Mouse (Mus musculus): ENCODE results near the gene Rad51b.

The Rad51b gene

DNA sequence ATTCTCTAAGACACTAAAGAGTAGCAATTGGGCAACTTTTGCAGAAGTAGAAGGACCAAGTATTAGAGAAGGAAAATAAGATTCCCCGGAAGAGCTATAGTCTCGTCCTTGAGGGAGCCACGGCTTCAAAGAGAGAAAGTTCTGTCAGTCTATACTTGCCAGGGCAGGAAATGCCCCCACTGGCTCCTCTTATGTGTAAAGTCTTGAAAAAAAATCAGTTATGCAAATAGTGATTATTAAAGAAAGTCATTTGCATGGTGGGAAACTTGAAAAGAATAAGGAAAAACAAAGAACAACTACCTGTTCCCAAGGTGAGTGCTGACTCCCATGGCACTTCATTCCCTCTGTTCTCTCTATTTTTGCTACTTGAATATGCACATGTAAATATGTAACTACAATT, 140.5 kb downstream of the Rad51b start:
- DNase-seq (ENCODE audit: low spot score), result no peak

DNA sequence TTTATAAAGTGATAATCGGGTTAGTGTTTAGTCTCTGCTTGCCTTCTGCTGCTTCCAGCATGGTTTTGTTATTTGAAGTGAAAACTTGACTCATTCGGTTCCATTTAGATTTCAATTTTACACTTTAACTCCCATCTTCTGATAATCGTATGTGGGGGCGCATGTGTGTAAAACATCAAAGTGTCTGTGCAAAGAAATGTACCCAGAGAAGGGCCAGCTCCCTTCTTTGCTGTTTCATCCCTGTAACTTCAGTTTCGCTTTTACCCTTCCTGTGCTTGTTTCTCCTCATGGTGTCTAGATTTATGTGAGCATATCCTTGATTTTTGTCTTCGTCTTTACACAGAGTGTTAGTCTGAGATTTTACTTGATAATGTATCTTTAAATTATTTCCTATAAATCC, 142.9 kb downstream of the Rad51b start:
- DNase-seq (ENCODE audit: low spot score), result no peak

DNA sequence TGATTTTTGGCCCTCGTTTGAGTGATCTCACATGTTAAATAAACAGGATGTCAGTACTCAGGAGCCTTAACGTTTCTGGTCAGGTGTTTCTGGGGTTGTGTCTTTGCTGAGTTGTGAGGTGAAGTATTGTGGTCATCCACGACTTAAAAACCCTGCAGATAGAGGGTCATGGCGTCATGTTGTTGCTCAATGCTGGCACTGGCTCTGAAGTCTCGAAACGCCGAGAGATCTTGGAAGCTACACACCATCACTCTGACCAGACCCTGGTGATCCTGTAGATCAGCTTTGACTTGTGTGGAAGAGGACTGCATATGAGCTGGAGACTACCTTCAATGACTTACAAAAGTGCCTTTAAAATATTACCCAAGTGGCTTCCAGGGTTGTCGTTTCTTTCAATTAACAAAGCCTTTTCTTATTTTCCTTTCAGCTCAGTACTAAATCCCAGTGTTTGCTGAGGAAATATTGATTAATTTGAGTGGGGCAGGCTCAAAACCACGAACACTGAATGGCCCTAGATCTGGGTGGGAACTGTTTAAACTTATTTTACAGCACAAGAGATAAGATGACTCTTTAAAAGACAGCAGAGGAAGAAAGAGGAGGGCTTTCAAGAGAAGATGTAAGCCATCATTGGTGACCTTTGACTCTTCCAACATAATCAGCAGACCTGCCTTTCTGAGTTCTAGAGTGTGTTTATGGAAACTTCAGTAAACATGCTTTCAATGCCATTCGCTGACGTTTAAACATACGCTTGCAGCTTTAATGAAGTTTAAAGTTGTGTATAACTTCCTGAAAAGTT, 144.3 kb downstream of the Rad51b start:
- DNase-seq (ENCODE audit: low spot score), result no peak

DNA sequence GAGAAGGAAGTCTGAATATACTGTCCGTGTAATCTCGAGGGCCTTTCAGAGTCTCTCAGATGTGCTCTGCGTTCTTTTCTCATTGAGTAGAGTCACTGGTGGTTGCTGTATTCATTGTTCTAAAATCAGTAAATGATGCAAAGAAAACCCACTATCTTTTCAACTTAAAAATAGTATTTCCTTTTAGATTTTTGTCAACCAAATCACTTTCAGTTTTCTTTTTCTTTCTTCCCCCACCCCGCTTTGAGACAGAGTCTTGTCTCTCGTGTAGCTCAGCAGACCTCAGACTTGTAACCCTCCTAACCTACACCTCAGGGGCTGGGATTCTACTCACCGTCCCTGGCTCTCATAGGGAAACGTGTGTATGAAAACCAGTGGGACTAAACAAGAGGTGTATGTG, 145.0 kb downstream of the Rad51b start:
- no peak for DNase-seq (ENCODE audit: low spot score)

DNA sequence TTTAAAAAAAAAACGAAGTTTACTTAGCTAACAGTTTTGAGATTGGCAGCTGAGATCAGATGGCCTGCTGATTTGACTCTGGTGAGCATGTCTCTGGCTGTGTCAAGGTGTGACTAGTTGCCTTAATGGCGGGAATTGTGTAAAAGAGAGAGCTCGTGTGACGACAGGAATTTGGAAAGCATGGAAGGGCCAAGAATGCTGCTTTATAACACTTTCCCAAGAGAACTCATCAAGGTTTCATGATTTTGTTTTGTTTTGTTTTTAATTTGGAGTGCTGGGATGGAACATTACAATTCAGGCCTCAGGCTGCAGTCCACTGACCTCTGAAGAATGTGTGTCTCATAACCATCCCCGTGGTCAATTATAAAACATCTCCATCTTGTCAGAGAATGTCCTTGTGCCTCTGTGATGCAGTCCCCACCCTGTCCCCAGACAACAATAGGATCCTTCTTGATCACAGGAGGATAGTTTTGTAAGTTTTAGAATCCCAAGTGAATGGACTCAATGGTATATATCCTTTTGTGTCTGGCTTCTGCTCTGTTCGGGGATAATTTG, 145.8 kb downstream of the Rad51b start:
- DNase-seq (ENCODE audit: low spot score), result no peak

DNA sequence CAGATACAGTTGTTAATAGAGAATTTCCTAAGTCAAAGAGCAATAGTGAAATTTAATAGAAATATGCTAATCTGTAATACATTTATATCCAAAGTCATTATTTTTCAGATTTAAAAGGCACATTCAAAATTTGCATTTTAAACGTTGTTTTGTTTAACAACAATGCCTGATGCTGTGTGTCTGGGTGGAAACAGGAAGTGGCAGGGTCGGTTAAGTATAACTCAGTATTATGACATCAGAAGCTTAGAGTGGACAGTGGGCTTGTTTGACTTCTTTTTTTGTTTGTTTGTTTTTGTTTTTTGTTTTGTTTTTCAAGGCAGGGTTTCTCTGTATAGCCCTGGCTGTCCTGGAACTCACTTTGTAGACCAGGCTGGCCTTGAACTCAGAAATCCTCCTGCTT, 147.6 kb downstream of the Rad51b start:
- DNase-seq (ENCODE audit: low spot score), result no peak

DNA sequence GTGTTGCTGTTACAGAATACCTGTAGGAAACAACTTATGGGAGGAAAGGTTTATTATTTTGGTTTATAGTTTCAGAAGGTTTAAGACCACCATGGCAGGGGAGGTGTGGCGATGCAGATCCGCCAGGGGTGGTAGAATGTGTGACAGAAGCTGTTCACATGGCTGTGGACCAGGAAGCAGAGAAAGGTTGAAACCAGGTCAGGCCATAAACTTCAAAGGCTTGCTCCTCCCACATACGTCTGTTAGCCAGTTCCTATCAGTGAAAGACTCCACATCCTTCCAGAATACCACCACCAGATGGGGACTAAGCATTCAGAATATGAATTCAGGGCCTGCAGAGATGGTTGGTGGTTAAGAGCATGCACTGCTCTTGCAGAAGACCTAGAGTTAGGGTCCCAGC, 150.0 kb downstream of the Rad51b start:
- DNase-seq (ENCODE audit: low spot score), result no peak

DNA sequence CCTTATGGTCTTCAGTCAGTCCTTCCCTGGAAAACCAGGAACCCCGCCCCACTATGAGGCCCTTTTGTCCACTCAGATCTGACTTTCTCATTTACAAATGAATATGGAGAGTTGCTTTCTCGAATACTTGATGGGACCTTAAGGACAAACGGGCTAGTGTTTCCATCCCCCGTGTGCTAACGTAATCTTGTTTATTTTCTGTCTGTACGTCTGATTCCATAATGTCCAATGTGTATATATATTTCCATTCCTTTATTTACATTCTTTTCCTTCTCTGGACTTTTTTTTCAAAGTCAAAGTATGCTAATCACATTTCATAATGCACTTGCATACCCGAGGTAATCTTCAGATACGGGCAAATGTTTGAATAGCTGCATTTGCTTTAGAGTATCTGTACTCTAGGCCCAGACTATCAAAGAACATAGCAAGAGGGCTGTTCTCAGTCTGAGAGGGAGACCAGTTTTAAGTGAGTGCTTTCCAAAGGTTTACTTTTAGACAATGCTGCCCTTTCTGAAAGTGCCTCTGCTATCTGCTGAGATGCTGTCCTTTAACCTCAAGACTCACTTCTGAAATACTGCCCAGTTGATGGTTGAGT, 152.8 kb downstream of the Rad51b start:
- DNase-seq (ENCODE audit: low spot score), result no peak

DNA sequence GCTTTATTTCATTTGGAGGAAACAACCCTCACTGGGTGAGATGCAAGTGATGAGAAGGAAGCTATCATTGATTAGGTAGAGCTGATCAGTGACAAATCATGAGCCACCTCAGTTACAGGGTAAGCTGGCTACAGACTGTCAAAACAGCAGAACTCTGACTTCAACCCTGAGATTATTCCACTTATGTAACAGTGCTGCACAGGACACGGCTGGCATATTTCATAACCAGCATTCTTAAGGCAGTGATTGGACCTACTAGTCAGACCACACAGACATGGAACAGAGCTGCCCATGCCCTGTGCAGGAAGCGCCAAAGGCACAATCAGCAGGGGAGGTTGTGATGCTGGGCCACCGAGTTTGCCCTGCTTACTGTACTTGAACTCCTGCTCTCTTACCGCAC, 155.8 kb downstream of the Rad51b start:
- DNase-seq (ENCODE audit: low spot score), result no peak

DNA sequence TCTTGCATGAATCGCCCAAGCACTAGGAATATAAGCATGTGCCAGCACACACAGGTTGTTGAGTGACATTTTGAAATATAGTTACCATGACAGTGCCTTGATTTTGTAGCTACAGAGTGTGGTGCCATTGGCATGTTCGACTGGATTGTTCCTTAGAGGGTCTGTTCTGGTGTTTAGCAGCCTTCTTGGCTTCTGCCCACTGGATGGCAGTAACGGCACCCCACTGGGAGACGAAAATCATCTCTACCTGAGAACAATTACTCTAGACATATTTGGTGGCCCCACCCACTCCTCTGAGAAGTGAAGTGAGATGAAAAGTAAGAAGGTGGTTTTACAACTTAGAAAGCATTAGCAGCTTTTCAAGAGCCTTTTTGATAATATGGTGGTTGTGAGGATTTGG, 156.9 kb downstream of the Rad51b start:
- DNase-seq (ENCODE audit: low spot score), result no peak

DNA sequence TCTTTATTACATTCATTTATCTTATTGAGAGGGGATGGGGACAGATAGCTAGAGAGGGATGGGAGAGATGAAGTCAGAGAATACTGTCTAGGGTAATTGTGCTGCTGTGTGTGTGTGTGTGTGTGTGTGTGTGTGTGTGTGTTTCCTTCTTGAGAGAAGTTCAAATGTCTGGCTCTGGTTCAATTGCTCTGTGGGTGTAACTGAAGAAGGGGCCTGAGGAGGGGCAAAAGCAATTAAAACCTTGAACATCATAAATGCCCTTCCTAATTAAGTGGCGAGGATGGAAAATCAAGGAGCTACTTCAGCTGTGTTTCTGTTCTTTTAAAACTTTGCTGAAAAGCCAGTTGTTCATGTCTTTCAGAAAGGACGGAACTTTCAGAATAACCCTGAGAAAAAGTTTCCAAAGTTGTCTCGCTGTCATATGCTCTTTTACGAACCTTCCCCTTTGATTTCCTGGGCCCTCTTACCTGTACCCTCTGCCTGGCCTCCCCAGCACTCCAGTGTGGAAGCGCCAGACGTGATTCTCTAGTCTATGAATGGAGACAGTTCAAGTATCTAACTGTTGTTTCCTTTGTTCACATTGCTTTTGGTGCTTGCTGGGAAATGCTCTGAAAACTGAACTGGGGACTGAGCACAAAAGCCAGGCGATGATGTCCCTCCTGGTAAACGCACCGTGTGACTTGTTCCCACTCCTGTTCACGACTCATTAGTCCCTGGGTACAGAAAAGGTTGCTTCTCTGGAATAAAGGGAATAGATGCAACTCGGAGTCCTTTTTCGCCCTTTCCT, 158.2 kb downstream of the Rad51b start:
- DNase-seq (ENCODE audit: low spot score), result no peak

DNA sequence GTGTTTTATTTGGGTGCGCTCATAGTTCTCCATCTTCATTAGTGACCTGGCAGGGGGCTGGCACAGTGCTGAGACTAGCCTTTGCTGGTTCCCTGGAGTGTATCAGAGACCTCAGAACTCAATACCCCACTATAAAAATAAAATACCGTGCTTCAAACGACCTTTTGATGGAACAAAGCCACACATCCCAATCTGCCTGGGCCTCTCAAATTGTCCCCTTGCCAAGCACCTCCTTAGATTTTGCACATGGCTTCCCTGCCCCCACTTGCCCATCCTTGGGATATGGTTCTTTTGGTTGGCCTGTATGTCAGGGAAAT, 158.7 kb downstream of the Rad51b start:
- no peak for DNase-seq (ENCODE audit: low spot score)

DNA sequence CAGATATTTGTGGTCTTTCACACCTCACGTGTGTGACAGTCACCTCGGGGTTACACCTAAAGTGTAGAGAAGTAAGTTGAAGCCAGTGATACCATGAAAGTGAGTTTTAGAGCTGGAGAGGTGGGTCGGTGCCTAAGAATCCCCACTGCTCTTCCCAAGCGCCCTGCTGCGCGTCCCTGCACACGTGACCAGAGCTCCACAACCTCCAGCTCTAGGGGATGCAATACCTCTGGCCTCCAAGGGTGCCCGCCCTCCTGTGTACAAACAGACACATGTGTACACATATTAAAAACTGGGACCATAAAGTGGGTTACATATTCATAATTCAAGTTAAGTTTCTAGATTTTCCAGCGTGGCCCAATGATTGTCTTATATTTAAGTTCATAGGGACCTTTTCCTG, 159.2 kb downstream of the Rad51b start:
- no peak for DNase-seq (ENCODE audit: low spot score)

DNA sequence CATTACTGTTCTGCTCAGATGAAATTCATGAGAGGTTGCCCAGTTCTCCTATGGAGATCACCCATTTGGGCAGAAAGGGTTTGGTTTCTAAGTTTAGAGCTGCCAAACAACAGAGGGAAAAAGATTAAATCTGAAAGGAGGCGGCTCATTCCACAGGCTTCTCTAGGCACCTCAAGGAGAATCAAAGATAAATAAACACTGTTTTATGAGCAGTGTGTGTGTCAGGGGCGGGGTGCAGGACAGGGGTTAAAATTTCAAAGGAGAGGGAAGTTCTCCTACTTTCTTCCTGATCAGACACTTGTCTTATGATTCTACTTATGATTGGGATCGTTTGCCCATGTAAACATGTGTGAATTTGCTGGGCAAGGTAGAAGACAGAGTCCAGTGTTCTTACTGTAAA, 166.3 kb downstream of the Rad51b start:
- no peak for DNase-seq (ENCODE audit: low spot score)

DNA sequence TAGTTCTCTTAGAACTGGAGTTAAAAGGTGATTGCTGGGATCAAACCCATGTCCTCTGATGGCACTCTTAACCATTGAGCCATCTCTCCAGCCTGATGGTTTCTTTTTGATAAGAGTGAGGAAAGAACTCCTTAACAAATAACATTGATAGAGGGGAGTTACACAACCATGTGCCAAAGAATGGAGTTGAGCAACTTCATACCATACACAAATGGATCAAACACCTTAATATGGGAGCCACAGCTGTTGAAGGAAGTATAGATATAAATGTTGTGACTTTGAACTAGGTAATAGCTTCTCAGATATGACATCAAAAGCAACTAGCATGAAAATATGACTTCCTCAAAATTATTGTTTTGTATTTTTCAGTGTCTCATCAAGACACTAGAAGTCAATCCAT, 173.0 kb downstream of the Rad51b start:
- DNase-seq (ENCODE audit: low spot score), result no peak

DNA sequence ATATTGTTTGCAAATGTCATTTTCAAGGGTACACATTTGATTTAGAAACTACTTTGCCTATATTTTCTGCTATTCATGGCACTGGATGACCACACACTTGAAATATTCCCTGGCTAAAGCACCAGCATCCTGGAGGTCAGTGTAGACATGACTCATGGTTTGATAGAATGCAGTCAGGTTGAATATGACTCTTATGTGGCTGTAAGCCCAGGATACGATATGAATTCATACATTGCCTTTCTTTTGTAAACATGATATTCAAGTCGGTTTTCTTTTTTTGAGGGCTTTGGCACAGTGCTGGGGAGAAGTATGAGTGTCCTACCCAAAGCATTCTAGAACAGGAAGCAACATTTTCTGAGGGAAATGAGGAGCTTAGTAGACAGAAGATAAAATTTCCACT, 174.8 kb downstream of the Rad51b start:
- no peak for DNase-seq (ENCODE audit: low spot score)

DNA sequence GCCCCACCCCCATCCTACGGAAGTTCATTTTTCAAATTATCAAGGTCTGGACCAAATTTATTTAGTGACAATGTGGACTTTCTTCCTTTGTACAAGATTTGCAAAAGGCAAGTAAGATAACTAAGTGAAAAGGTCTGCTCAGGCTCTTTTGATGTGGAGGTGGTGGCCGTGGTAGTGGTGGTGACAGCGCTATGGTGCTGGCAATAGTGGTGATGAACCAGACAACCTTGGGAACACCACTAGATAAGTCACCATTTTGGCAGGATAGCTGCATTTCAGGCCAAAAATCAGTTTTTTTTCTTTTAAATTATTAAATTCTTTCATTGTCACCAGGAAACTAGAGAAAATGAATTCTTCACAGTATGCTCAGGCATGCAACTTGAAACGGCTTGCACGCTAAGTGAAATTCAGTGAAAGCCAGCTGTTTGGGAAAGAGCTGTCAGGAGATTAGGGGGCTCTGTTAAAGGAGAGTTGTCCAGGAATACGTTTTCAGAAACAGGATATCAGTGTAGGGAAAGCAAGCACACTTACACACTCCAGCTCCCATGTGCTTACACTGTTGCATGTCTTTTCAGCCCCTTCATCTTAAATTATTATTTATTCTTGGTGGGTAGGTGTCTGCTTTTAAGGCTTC, 179.4 kb downstream of the Rad51b start:
- DNase-seq (ENCODE audit: low spot score), result no peak

DNA sequence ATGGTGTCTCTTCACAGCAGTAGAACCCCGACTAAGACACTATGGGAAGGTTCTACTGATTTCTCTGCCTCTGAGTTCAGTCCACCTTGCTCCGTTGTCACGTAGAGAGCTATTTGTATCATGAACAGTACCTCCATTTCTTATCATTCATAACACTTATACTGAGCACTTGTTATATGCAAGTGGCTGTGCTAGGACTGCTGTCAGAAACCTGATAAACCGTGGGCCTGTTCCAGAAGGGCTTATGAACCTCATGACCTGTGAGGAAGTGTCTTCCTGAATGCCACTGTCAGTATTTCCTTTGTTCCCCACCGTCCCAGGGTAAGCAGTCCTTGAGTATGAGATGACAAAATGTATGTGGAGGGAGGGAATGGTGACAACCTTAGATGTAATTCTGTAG, 181.7 kb downstream of the Rad51b start:
- no peak for DNase-seq (ENCODE audit: low spot score)

DNA sequence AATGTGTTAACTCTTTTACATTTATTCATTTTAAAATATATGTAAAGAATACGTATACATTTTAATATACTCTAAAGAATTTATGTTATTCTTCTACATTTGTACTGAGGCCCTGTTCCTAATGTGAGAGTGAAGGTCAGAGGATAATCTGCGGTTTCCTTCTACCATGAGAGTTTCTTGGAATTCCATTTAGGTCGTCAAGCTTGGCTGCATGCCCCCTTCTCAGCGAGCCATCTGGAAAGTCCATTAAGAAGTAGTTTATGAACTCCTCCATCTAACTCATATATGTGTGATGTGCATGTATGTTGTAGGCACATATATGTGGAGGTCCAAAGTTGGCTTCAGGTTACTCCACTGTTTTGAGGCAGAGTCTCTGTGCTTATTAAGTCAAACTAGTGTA, 188.4 kb downstream of the Rad51b start:
- DNase-seq (ENCODE audit: low spot score), result no peak

DNA sequence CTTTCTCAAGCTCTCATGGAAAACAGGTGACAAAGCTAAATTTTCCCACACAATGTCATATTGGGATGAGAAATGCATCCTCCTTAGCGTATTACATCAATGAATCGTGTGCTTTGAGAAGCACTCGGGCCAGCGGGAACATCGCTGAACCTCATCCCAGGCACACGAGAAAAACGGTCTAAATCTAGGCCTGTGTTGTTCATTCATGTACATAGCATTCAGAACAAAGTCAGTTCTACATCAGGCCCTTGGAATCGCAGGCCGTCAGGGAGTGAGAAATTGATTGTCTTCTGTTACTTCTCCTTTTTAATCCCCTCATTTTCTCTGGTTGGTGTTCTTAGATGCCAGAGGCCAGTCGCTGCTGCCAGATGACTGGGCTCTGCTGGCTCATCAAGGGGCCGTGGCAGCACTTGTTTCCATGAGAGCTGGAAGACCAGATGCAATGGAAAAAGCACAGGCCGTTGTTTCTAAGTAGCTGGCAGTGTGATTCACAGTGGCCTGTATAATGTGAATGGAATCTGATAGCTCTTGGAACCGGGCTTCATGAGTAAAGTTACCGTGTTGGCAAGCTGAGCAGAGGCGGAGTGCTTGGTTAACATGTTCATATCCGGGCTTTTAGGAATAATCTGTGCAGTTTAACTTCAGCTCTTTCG, 191.6 kb downstream of the Rad51b start:
- no peak for DNase-seq (ENCODE audit: low spot score)

DNA sequence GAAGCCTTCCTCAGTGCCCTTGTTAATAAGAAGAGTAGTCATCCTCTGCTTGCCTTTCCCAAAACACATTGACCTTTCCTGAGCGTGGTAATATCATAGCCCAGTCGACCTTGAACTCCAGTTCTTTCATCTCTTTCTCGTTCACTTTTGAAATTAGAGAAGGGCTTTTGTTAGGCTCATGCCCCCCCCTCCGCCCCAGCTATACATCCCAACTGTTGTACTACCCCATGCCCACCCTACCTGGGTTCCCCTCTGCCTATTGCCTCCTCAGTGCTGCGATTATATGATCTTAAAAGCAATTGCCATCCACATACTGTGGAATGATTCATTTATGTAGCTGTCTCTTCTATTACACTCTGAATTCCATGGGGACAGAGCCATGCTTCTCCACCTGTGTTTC, 193.5 kb downstream of the Rad51b start:
- no peak for DNase-seq (ENCODE audit: low spot score)

DNA sequence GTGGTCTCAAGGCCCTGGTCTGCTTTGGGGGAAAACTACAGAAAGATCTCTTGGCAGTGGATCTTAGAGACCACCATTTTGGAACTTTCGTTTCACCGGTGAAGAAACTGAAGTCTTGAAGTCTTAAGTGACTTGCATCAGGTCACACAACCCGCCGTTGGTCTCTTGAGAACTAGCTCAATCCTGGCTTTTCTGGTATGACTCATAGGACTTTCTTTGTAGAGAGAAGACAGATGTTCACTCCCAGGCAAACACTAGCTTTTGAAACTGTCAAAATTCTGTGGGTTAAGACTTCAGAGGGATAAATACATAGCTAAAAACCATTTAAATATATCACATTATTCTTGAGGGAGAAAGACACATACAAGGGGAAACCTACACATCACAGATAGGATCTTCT, 195.1 kb downstream of the Rad51b start:
- no peak for DNase-seq (ENCODE audit: low spot score)
